Mouse (Mus musculus): ENCODE results near the gene Zfp853. TPM values are rescaled to one million over a fixed set of nuclear protein-coding genes. Genes with fewer than 3 reads are reported as not detected.

Zfp853 gene
- polyA plus RNA-seq, 2 experiments = 0.10 TPM; not detected in 1

GRCm38 (mm10) chr5:143252039-143252438 lies 41.4 kb downstream of the Zfp853 start:
- Histone ChIP-seq H3K4me2 (ENCODE audit: low read depth) (no peak overlapping the region), H3K27ac (no peak overlapping the region), H3K36me3 (replicated peaks; ENCODE audit: control insufficient read depth, insufficient read depth, low read depth) (no peaks in the 10 kb centered on the region), H3K9me3 (ENCODE audit: control insufficient read depth, low read length) (no peaks in the 10 kb centered on the region), H3K9ac (replicated peaks) (no peak overlapping the region), H3K4me3 (ENCODE audit: insufficient read depth in 1 of 2, low read depth in 2 of 2, low read length in 2 of 2) (no peak overlapping the region), H3K27me3 (ENCODE audit: control insufficient read depth, insufficient read depth, low read length) (peaks cover 58% of the 10 kb centered on the region), H3K4me1 (replicated peaks; ENCODE audit: control insufficient read depth in 2 of 2, insufficient read depth in 2 of 2, low read length in 1 of 2) (no peaks in the 10 kb centered on the region)
- TF ChIP-seq CTCF (IDR thresholded peaks at IDR 0.05; ENCODE audit: low read depth) (no peak), EP300 (IDR thresholded peaks at IDR 0.05; ENCODE audit: low read depth) (no peak)
- 37% methylated on average over 6 of the region's 6 CpGs for WGBS (ENCODE audit: insufficient replicate concordance)
- no peak for ATAC-seq (ENCODE audit: insufficient read depth)
- no peak for DNase-seq (ENCODE audit: low read depth in 3 of 3, low spot score in 3 of 3)

DNA sequence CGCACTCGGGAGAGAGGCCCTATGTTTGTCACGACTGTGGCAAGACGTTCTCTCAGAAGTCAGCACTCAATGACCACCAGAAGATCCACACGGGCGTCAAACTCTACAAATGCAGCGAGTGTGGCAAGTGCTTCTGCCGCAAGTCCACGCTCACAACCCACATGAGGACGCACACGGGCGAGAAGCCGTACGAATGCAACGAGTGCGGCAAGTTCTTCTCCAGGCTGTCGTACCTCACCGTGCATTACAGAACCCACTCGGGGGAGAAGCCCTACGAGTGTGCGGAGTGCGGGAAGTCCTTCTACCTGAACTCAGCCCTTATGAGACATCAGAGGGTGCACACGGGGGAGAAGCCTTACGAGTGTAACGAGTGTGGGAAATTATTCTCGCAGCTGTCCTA lies 48.5 kb downstream of the Zfp853 start:
- no peak for TF ChIP-seq EP300 (IDR thresholded peaks at IDR 0.05; ENCODE audit: low read depth)
- no peak for TF ChIP-seq CTCF (IDR thresholded peaks at IDR 0.05; ENCODE audit: low read depth)
- no peak overlapping the region for H3K27ac ChIP-seq
- no peaks in the 10 kb centered on the region for H3K9me3 ChIP-seq (ENCODE audit: control insufficient read depth, low read length)
- ATAC-seq (ENCODE audit: insufficient read depth) (no peak), DNase-seq (ENCODE audit: low read depth in 3 of 3, low spot score in 3 of 3) (no peak)
- peaks cover 3% of the 10 kb centered on the region for H3K36me3 ChIP-seq (replicated peaks; ENCODE audit: control insufficient read depth, insufficient read depth, low read depth)
- H3K27me3 ChIP-seq (ENCODE audit: control insufficient read depth, insufficient read depth, low read length) = no peaks in the 10 kb centered on the region
- WGBS (ENCODE audit: insufficient replicate concordance) = 87% methylated on average over 26 of the region's 26 CpGs
- H3K4me1 ChIP-seq (replicated peaks; ENCODE audit: control insufficient read depth in 2 of 2, insufficient read depth in 2 of 2, low read length in 1 of 2) = no peaks in the 10 kb centered on the region
- H3K4me2 ChIP-seq (ENCODE audit: low read depth) = no peak overlapping the region
- no peak overlapping the region for H3K4me3 ChIP-seq (ENCODE audit: insufficient read depth in 1 of 2, low read depth in 2 of 2, low read length in 2 of 2)
- H3K9ac ChIP-seq (replicated peaks) = no peak overlapping the region

Other genes starting within 250 kb of the Zfp853 start
- gene Rnf216, start 180.6 kb downstream of the Zfp853 start, polyA plus RNA-seq (2012; rRNA removed) = 8.7 and 9.7 TPM in 2 replicates
- gene Rnf216, start 180.6 kb downstream of the Zfp853 start, polyA plus RNA-seq (2014; fragmentation: Nextera tagmentation; extraction: Ambion mirVana) = 10.8 and 12.3 TPM in 2 replicates
- not detected in 2 replicates for gene Olfr718-ps1, start 146.0 kb downstream of the Zfp853 start, polyA plus RNA-seq (2012; rRNA removed)
- gene Olfr718-ps1, start 146.0 kb downstream of the Zfp853 start, polyA plus RNA-seq (2014; fragmentation: Nextera tagmentation; extraction: Ambion mirVana) = not detected in 2 replicates
- 0.97 and 1.8 TPM in 2 replicates for gene Rbak, start 112.8 kb downstream of the Zfp853 start, polyA plus RNA-seq (2012; rRNA removed)
- gene Rbak, start 112.8 kb downstream of the Zfp853 start, polyA plus RNA-seq (2014; fragmentation: Nextera tagmentation; extraction: Ambion mirVana) = 0.62 and 1.1 TPM in 2 replicates
- not detected in 2 replicates for gene Spdye4b, start 112.6 kb downstream of the Zfp853 start, polyA plus RNA-seq (2012; rRNA removed)
- not detected in 2 replicates for gene Spdye4b, start 112.6 kb downstream of the Zfp853 start, polyA plus RNA-seq (2014; fragmentation: Nextera tagmentation; extraction: Ambion mirVana)
- not detected in 2 replicates for gene Spdye4a, start 66.7 kb downstream of the Zfp853 start, polyA plus RNA-seq (2012; rRNA removed)
- not detected in 2 replicates for gene Spdye4a, start 66.7 kb downstream of the Zfp853 start, polyA plus RNA-seq (2014; fragmentation: Nextera tagmentation; extraction: Ambion mirVana)
- 2.3 and 2.6 TPM in 2 replicates for gene Zfp12, start 58.5 kb downstream of the Zfp853 start, polyA plus RNA-seq (2012; rRNA removed)
- gene Zfp12, start 58.5 kb downstream of the Zfp853 start, polyA plus RNA-seq (2014; fragmentation: Nextera tagmentation; extraction: Ambion mirVana) = 1.8 and 2.3 TPM in 2 replicates
- 0.28 and 0.33 TPM in 2 replicates for gene Zfp316, start 23.6 kb downstream of the Zfp853 start, polyA plus RNA-seq (2012; rRNA removed)
- 0.05 and 0.10 TPM in 2 replicates for gene Zfp316, start 23.6 kb downstream of the Zfp853 start, polyA plus RNA-seq (2014; fragmentation: Nextera tagmentation; extraction: Ambion mirVana)
- gene E130309D02Rik, start 21.7 kb upstream of the Zfp853 start, polyA plus RNA-seq (2012; rRNA removed) = 12.7 and 14.1 TPM in 2 replicates
- gene E130309D02Rik, start 21.7 kb upstream of the Zfp853 start, polyA plus RNA-seq (2014; fragmentation: Nextera tagmentation; extraction: Ambion mirVana) = 13.7 and 17.2 TPM in 2 replicates
- 16.4 and 19.3 TPM in 2 replicates for gene Zdhhc4, start 35.6 kb upstream of the Zfp853 start, polyA plus RNA-seq (2012; rRNA removed)
- 24.5 and 25.9 TPM in 2 replicates for gene Zdhhc4, start 35.6 kb upstream of the Zfp853 start, polyA plus RNA-seq (2014; fragmentation: Nextera tagmentation; extraction: Ambion mirVana)
- gene Grid2ip, start 63.7 kb upstream of the Zfp853 start, polyA plus RNA-seq (2012; rRNA removed) = 0.01 and 0.05 TPM in 2 replicates
- gene Grid2ip, start 63.7 kb upstream of the Zfp853 start, polyA plus RNA-seq (2014; fragmentation: Nextera tagmentation; extraction: Ambion mirVana) = not detected in 2 replicates
- gene Kdelr2, start 110.2 kb upstream of the Zfp853 start, polyA plus RNA-seq (2012; rRNA removed) = 35.3 and 39.9 TPM in 2 replicates
- 134 and 135 TPM in 2 replicates for gene Kdelr2, start 110.2 kb upstream of the Zfp853 start, polyA plus RNA-seq (2014; fragmentation: Nextera tagmentation; extraction: Ambion mirVana)
- 4.9 TPM in 2 replicates for gene Daglb, start 171.0 kb upstream of the Zfp853 start, polyA plus RNA-seq (2012; rRNA removed)
- gene Daglb, start 171.0 kb upstream of the Zfp853 start, polyA plus RNA-seq (2014; fragmentation: Nextera tagmentation; extraction: Ambion mirVana) = 4.5 and 5.4 TPM in 2 replicates
- gene Rac1, start 234.4 kb upstream of the Zfp853 start, polyA plus RNA-seq (2012; rRNA removed) = 53.9 and 115 TPM in 2 replicates
- 146 and 161 TPM in 2 replicates for gene Rac1, start 234.4 kb upstream of the Zfp853 start, polyA plus RNA-seq (2014; fragmentation: Nextera tagmentation; extraction: Ambion mirVana)